Mouse (Mus musculus) ovary, postnatal 36 days (tissue): ENCODE data around the gene Rps27l.

Source experiments
- DNase-seq: peaks from one replicate; pipeline ENCODE4 v3.0.0; 2022; ENCODE audit warnings: low spot score, mixed read lengths

The Rps27l gene

DNA sequence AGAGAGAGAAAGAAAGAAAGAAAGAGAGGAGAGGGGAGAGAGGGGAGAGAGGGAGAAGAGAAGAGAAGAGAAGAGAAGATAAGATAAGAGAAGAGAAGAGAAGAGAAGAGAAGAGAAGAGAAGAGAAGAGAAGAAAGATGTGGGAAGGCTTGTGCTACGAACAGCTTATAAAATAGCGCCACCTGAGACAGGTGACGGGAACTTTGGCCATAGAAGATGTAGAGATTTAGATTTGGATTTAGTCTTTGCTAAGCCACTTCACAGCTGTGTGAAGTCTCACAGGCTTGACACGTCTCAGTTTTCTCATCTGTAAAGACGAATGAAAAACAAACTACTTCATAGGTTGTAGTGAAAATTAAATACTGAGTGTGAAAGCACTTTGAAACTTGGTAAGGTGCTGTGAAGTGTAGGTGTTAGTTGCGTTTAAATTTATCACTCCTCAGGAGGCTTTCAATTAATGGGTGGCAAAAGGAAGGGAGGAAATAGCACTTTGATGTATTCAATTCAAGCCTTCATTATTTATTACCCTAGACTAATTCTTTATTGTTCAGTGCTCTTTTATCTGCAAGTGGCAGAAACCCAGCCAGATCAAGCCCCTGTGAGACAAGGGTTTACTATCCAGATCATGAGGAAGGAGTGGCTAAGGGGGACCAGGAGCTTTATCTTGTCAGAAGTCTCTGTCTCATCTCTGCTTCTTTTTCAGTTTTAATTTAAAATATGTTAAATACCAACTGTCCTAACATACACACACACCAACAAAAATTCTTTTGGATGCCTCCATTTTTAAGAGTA, 25.2 kb upstream of the Rps27l start:
- DNase-seq = no peak

DNA sequence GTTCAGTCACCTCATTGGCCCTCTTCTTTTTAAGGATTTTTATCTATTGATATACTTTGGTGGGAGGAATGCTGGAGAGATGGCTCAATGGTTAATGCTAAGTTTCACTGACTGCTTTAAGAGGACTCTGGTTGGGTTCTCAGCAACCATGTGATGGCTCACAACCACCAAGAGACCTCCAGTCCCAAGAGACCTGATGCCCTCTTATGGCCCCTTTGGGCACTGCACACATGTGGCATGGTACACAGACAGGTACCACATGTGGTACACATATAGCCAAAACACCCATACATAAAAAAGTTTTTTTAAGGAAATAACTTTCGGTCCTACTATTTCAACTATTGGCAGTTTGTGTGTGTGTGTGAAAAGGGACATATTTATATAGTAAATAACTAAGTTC, 23.8 kb upstream of the Rps27l start:
- DNase-seq = no peak

GRCm38 (mm10) chr9:66925853-66926252, 20.0 kb upstream of the Rps27l start:
- DNase-seq = no peak

DNA sequence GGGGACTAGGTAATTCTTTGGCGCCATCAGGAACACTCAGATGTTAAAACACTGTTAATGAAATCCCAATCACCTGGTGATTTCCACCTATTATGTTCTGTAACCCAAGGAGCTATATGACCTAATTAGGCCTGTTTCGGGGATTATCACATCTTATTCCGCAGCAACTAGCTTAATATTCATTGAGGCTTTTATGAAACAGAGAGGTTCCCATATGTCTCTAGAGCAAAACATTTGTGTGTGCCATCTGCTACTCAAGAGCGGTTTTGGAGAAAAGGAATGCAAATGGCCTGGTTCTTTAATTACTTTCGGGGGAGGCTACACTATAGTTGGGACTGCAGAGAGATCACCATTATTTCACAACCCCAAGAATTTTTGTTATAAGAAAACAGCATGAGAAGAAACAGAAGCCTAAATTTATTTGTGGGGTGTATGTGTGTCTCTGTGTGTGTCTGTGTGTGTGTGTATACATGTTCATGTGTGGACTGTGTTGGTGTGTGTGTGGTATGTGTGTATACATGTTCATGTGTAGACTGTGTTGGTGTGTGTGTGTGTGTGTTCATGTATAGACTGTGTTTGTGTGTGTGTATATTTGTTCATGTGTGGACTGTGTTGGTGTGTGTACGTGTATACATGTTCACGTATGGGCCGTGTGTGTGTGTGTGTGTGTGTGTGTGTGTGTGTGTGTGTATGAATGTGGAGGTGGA, 18.0 kb upstream of the Rps27l start:
- no peak for DNase-seq

- DNase-seq = no peak
Measured at GRCm38 (mm10) chr9:66930351-66930750, 15.5 kb upstream of the Rps27l start.

DNA sequence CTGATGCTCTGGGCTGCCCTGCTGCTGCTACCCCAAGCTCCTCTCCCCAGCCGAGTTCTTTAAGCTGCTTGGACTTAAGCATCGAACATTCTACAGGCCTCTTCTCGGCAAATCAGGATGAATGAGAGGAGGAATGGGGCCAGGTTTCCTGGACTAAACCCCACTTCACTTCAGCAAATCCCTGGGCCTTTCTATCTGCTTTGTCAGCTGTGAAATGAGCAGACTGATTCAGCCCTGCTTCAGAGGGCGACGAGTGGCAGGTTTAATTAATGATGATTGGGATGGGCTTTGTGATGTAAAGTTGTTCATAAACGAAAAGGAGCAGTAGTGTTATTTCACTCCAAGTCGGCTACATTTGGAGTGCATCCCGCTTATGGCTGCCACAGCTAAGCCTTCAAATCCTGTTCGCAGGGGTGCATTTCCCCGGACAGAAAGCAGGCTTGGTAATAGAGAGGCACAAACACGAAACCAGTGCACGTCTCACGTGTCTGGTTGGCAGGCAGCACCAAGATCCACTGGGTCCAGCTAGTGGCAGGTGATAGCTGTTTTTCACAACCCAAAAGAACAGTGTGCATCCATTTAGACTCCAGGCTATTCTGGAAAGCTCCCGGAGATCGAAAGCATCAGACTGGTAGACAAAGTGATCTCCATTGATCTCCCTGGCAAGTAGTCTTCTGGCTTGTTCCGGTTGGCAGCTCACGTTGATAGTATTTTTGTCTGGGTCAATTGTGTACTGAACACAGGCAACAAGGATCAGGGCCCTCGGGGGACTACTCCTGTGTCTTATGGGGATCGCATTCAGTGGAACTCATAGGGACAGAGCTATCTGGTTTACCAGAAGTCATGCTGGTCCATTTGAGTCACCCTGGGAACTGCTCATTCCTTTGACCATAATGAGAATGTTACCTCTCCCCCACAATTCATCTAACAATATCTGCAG, 11.7 kb upstream of the Rps27l start:
- DNase-seq = no peak

DNA sequence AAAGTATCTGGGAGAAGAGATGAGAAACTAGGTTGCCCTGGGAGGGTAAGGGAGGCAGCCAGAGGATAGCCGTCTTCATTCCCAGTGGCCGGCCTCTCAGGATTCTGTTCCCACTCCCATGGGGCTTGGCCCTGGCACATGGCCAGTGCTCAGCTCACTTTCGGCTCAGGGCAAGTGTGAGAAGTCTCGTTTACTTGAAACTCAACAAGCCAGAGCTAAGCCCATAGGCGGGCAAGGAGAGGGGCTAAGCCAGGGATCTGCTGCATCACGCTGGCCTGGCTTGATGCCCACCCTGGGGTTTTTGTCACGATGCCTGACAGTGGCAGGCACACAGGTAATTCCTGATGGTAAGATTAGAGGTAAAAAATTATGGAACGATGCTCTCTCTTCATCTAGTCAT, 8.4 kb upstream of the Rps27l start:
- peak; percentile 9 for DNase-seq

DNA sequence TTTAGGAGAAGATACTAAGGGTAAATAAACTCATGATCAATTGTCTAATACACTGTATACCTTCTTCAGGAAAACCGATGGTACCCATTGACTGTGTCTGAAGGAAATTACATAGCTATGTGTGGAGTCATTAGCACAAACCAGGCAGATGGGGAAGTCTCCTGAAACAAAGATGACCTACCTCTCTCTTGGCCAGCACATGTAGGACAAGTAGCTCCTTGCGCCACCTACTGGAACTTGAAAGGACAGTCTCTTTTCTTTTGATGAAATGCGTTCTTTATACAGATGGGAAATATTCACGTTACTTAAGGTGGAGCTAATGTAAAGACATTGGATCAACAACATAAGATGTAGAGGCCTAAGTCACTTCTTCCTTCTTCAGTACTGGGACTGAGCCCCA, 7.0 kb upstream of the Rps27l start:
- DNase-seq = no peak

- no peak for DNase-seq
Measured at GRCm38 (mm10) chr9:66945161-66945560, 725 bp upstream of the Rps27l start.

GRCm38 (mm10) chr9:66948536-66948935, 2.6 kb downstream of the Rps27l start:
- no peak for DNase-seq

DNA sequence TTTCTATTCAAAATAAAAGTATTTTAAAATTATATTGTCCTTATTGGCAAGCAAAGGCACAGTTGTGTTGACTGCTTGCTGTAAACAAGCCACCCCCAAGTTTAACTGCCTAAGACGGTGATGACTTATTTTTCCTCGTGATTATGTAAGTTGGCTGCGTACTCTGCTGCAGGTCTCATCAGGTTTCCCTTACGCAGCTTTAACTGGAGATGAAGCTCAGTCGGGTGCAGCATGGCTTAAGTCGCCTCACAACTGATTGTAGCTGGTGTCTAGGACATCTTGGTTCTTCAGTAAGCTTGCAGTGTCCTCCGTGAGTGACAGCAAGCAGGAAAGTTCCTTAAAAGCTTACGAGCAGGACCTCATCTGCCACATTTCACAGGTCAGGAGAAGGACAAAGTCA, 6.4 kb downstream of the Rps27l start:
- no peak for DNase-seq

DNA sequence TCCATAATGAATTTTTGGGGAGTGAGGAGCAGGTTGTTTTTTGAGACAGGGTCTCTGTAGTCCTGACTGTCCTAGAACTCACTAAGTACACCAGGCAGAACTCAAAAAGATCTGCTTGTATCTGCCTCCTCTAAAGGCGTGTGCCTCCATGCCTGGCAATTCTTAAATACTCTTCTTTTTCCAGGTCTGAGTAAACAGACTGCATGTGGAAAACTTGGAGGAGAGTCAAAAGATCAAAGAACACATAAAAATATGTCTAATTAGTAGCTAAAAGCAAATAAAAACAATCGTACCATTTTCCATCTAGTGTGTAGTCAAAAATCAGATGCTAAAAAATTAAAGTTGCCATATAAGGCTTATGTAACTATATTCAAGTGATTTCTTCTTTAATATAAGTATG, 7.0 kb downstream of the Rps27l start:
- DNase-seq = no peak

DNA sequence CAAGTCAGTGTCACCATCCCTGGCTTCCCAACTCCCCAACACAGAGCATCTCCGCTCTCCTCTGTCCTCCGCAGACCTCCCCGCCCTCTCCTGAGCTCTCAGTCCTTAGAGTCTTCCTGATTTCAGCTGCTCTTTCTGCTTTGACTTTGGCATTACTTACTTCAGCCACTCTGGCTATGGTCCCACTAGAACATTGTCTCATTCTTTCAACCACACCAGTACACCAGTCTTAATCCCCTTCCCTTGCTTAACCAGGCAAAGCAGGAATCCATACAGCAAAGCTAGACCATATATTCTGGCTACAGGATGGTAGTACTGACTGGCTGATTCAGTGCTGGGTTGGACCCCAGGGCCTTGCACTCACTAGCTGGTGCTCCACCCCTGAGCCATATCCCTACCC, 11.6 kb downstream of the Rps27l start:
- no peak for DNase-seq

- DNase-seq = no peak
Measured at GRCm38 (mm10) chr9:66961478-66961877, 15.6 kb downstream of the Rps27l start.

DNA sequence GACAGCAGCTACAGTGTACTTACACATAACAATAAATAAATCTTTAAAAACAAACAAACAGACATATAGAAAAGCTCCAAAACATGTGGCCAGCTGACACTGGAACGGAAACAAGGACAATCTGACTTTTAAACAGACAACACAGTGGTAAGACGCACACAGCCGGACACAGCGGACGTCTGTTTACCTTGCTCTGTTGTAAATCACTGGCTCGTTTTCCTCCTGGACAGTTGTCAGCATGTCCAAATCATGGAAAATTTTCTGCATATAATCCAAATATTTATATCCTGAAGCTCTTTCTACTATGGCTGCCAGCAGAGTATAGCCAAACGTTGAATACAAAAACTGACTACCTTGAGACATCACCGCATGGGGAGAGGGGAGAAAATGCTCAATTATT, 21.6 kb downstream of the Rps27l start:
- no peak for DNase-seq

DNA sequence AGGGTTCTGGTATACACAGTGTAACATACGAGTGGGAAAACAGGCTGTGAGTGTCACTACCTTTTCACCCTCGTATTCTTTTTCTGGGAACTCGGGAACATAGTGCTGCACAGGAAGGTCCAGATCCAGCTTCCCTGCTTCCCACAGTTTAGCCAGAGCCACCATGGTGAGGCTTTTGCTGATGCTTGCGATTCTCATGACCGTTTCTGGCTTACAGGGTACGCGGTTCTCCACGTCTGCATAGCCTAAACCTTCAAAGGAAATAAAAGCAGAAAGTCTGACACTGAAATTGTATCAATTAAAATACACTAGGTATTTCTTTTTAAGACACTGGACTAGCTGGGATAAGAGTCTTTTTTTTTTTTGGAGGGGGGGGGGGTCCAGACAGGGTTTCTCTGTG, 25.2 kb downstream of the Rps27l start:
- no peak for DNase-seq

- DNase-seq = peak; percentile 72
Measured at GRCm38 (mm10) chr9:66974721-66975225, 28.9 kb downstream of the Rps27l start.

GRCm38 (mm10) chr9:66975239-66975645, 29.4 kb downstream of the Rps27l start, which contains the start of gene Lactb:
Gene Lactb, minus strand, starts transcription at chr9:66975484.
- peak; percentile 94 for DNase-seq

DNA sequence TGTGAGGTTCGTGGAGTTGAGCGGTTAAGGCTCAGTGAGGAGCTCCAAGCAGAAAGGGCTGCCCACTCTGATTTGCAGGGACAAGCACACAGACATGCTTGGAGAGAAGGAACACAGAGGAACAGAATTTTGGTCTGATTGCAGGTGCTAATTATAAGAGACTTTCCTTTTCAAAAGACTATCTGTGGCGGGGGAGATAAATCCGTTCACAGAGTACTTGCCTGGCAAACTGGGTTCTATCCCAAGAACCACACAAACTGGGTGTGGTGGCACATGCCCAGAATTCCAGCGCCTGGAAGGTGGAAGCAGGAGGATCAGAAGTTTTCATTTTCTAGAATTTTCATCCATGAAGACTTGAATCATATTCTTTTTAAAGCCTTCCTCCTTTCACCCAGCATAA, 31.2 kb downstream of the Rps27l start:
- DNase-seq = no peak

DNA sequence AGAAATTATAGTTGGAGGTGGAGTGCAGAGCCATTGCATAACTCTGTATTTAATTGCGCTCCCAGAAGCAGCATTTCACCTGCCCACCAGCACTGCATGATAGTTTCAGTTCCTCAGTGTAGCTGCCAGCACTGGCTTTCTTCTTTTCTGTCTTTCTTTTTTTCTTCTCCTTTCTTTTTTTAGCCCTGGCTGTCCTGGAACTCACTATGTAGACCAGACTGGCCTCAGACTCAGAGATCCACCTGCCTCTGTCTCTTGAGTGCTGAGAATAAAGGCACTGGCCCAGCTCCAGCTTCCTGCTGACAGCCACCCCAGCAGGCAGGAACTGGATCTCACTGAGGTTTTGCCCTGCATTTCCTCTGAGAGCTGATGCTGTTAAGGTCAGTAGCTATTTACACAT, 32.1 kb downstream of the Rps27l start:
- no peak for DNase-seq

- DNase-seq = no peak
Measured at GRCm38 (mm10) chr9:66978468-66978867, 32.6 kb downstream of the Rps27l start.

DNA sequence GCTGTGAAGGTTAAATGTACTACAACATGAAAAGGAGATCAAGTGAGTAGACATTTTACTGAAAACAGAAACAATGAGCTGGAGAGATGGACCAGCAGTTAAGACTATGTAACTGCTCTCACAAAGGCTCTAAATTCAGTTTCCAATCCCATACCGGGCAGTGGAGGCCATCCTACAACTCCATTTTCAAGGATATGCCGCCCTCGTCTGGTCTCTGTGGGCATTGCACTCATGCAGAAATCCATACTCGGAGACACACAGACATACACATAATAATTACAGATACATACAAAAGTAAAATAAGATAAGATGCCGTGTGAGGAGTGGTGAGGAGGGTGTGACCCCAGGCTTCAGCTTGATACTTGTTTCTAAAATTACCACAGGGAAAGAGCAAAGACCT, 34.6 kb downstream of the Rps27l start:
- peak; percentile 61 for DNase-seq
